Mouse (Mus musculus) heart, embryonic 16.5 days (tissue): ENCODE measurements at regions not wholly inside any gene's neighbourhood (a gene's known extent, or its start where the extent isn't known, plus 50 kb on each side); places are given as distances from the start of the nearest gene placed in this dataset.

ENCODE experiments used
- ATAC-seq: fragments of 200-750 bp; cut with Nextera tagmentation; replicated peaks from 2 replicates; pipeline ENCODE4 v1.8.0; 2017; ENCODE audit warnings: moderate number of reproducible peaks; ENCODE audit not compliant: insufficient read depth, low FRiP score; ENCODE audit errors: extremely low read depth
- H3K27ac ChIP-seq: fragments of 300-500 bp; sonication (generic); 2 replicates; pipeline ENCODE4 v1.5.1; 2014; ENCODE audit warnings: mild to moderate bottlenecking, low read length, control low read depth, moderate library complexity
- H3K27me3 ChIP-seq: fragments of 300-500 bp; sonication (generic); 2 replicates; pipeline ENCODE4 v1.6.1; 2014; ENCODE audit warnings: low read length, mixed read lengths; ENCODE audit not compliant: control insufficient read depth, insufficient read depth
- H3K36me3 ChIP-seq: fragments of 300-500 bp; sonication (generic); 2 replicates; pipeline ENCODE4 v1.6.1; 2014; ENCODE audit not compliant: control insufficient read depth, insufficient read depth
- H3K4me1 ChIP-seq: fragments of 300-500 bp; sonication (generic); 2 replicates; pipeline ENCODE4 v1.6.1; 2014; ENCODE audit warnings: low read length, mixed read lengths; ENCODE audit not compliant: control insufficient read depth, insufficient read depth
- H3K4me2 ChIP-seq: fragments of 300-500 bp; sonication (generic); 2 replicates; pipeline ENCODE4 v1.6.1; 2014; ENCODE audit warnings: low read depth, mild to moderate bottlenecking, control low read depth, low read length
- H3K4me3 ChIP-seq: fragments of 300-500 bp; sonication (generic); 2 replicates; pipeline ENCODE4 v1.5.1; 2014; ENCODE audit warnings: mild to moderate bottlenecking, control low read depth, low read length
- H3K9ac ChIP-seq: fragments of 300-500 bp; sonication (generic); 2 replicates; pipeline ENCODE4 v1.6.1; 2014; ENCODE audit warnings: low read length, control low read depth
- H3K9me3 ChIP-seq: fragments of 300-500 bp; sonication (generic); replicated peaks from 2 replicates; pipeline ENCODE4 v1.6.1; 2016; ENCODE audit warnings: low read length; ENCODE audit not compliant: control insufficient read depth
- WGBS: fragments of 180-500 bp; shearing (Covaris S2); extraction: QIAGEN DNeasy Blood & Tissue Kit; methylation state at CpG from one replicate; pipeline ENCODE4 v1.1.7; 2014; 5-methylcytosine and 5-hydroxymethylcytosine counted together

- ATAC-seq: no peak
- Histone ChIP-seq H3K36me3 (peaks cover 10% of the 10 kb centered on the region; the same call in 1 of the 2 replicates), H3K27me3 (no peaks in the 10 kb centered on the region), H3K9me3 (no peaks in the 10 kb centered on the region), H3K9ac (no peak overlapping the region), H3K27ac (no peak overlapping the region), H3K4me2 (no peak overlapping the region), H3K4me3 (no peak overlapping the region), H3K4me1 (peaks cover 17% of the 10 kb centered on the region)
- WGBS: 80% methylated on average over 9 of the region's 9 CpGs
Observed at GRCm38 (mm10) chr9:41588466-41589425, 427.2 kb upstream of the Ubash3b start.

GRCm38 (mm10) chr9:41587762-41588161, 426.3 kb upstream of the Ubash3b start:
- no peak overlapping the region for H3K27ac ChIP-seq
- no peak overlapping the region for H3K4me2 ChIP-seq
- peaks cover 19% of the 10 kb centered on the region for H3K4me1 ChIP-seq
- WGBS: 63% methylated on average over 4 of the region's 4 CpGs
- no peaks in the 10 kb centered on the region for H3K27me3 ChIP-seq
- no peak overlapping the region for H3K9ac ChIP-seq
- H3K9me3 ChIP-seq: no peaks in the 10 kb centered on the region
- ATAC-seq: no peak
- peaks cover 10% of the 10 kb centered on the region; the same call in 1 of the 2 replicates for H3K36me3 ChIP-seq
- no peak overlapping the region for H3K4me3 ChIP-seq

GRCm38 (mm10) chr9:41586966-41587570, 425.6 kb upstream of the Ubash3b start:
- no peak for ATAC-seq
- Histone ChIP-seq H3K4me3 (no peak overlapping the region), H3K36me3 (peaks cover 10% of the 10 kb centered on the region; the same call in 1 of the 2 replicates), H3K4me2 (no peak overlapping the region), H3K9me3 (no peaks in the 10 kb centered on the region), H3K27me3 (no peaks in the 10 kb centered on the region), H3K9ac (no peak overlapping the region), H3K27ac (no peak overlapping the region; the same call in 1 of the 2 replicates), H3K4me1 (peaks cover 19% of the 10 kb centered on the region)
- 76% methylated on average over 4 of the region's 4 CpGs for WGBS

GRCm38 (mm10) chr9:41586291-41586690, 424.8 kb upstream of the Ubash3b start:
- H3K27me3 ChIP-seq: no peaks in the 10 kb centered on the region
- H3K9ac ChIP-seq: no peak overlapping the region
- H3K4me2 ChIP-seq: no peak overlapping the region
- H3K36me3 ChIP-seq: peaks cover 9% of the 10 kb centered on the region; the same call in 1 of the 2 replicates
- WGBS: 77% methylated on average over 7 of the region's 7 CpGs
- H3K4me1 ChIP-seq: peaks cover 19% of the 10 kb centered on the region
- no peak overlapping the region for H3K4me3 ChIP-seq
- ATAC-seq: no peak
- no peak overlapping the region; the same call in 1 of the 2 replicates for H3K27ac ChIP-seq
- H3K9me3 ChIP-seq: no peaks in the 10 kb centered on the region

- no peaks in the 10 kb centered on the region for H3K27me3 ChIP-seq
- peaks cover 5% of the 10 kb centered on the region; the same call in 1 of the 2 replicates for H3K36me3 ChIP-seq
- H3K4me3 ChIP-seq: no peak overlapping the region
- peaks cover 19% of the 10 kb centered on the region for H3K4me1 ChIP-seq
- H3K4me2 ChIP-seq: peak overlapping the region; percentile 5
- H3K9me3 ChIP-seq: no peaks in the 10 kb centered on the region
- ATAC-seq: no peak
- no peak overlapping the region for H3K27ac ChIP-seq
- no peak overlapping the region for H3K9ac ChIP-seq
- WGBS: 67% methylated on average over 5 of the region's 5 CpGs
Observed at GRCm38 (mm10) chr9:41585771-41586170, 424.3 kb upstream of the Ubash3b start.

- Histone ChIP-seq H3K27ac (no peak overlapping the region), H3K4me3 (no peak overlapping the region), H3K4me2 (peak overlapping the region; percentile 37; the same call in 1 of the 2 replicates), H3K9me3 (no peaks in the 10 kb centered on the region), H3K4me1 (peaks cover 17% of the 10 kb centered on the region), H3K27me3 (no peaks in the 10 kb centered on the region), H3K9ac (no peak overlapping the region; the same call in 1 of the 2 replicates), H3K36me3 (0 out of 2 replicates have a peak, but pooled peaks cover 2% of the 10 kb centered on the region)
- ATAC-seq: no peak
- WGBS: 59% methylated on average over 7 of the region's 7 CpGs
Observed at GRCm38 (mm10) chr9:41585012-41585411, 423.5 kb upstream of the Ubash3b start.

GRCm38 (mm10) chr9:41583711-41584329, 422.3 kb upstream of the Ubash3b start:
- Histone ChIP-seq H3K27me3 (no peaks in the 10 kb centered on the region), H3K9me3 (no peaks in the 10 kb centered on the region), H3K36me3 (0 out of 2 replicates have a peak, but pooled peaks cover 2% of the 10 kb centered on the region), H3K4me3 (peak overlapping the region; percentile 46), H3K4me1 (peaks cover 10% of the 10 kb centered on the region), H3K27ac (peak overlapping the region; percentile 64), H3K4me2 (peak overlapping the region; percentile 58), H3K9ac (peak overlapping the region; percentile 62)
- WGBS: 46% methylated on average over 8 of the region's 8 CpGs
- ATAC-seq: no peak

GRCm38 (mm10) chr9:41583276-41583675, 421.8 kb upstream of the Ubash3b start:
- Histone ChIP-seq H3K27me3 (no peaks in the 10 kb centered on the region), H3K9me3 (no peaks in the 10 kb centered on the region), H3K4me3 (peak overlapping the region; percentile 46), H3K36me3 (0 out of 2 replicates have a peak, but pooled peaks cover 2% of the 10 kb centered on the region), H3K4me1 (peaks cover 5% of the 10 kb centered on the region), H3K27ac (peak overlapping the region; percentile 64), H3K9ac (peak overlapping the region; percentile 62), H3K4me2 (peak overlapping the region; percentile 58)
- ATAC-seq: no peak
- WGBS: 54% methylated on average over 8 of the region's 8 CpGs
